Mouse (Mus musculus) kidney, embryonic 16.5 days (tissue): ENCODE measurements around the gene Tpx2. TPM values are rescaled to one million over a fixed set of nuclear protein-coding genes. Genes with fewer than 3 reads are reported as not detected.
A peak's percentile ranks its signal among the peaks of the same experiment; 100 is the strongest.

Source experiments
- ATAC-seq: fragments of 200-750 bp; cut with Nextera tagmentation; 2 replicates; pipeline ENCODE4 v1.8.0; 2017; ENCODE audit warnings: moderate TSS enrichment; ENCODE audit not compliant: low FRiP score, low TSS enrichment
- H3K27ac ChIP-seq: fragments of 300-500 bp; sonication (generic); 2 replicates; pipeline ENCODE4 v1.5.1; 2014; ENCODE audit warnings: low read length
- H3K27me3 ChIP-seq: fragments of 300-500 bp; sonication (generic); 2 replicates; pipeline ENCODE4 v1.6.1; 2014; ENCODE audit warnings: low read length, control low read depth, mixed read lengths; ENCODE audit not compliant: insufficient read depth
- H3K36me3 ChIP-seq: fragments of 300-500 bp; sonication (generic); 2 replicates; pipeline ENCODE4 v1.6.1; 2014; ENCODE audit warnings: low read length, control low read depth, mixed read lengths; ENCODE audit not compliant: insufficient read depth
- H3K4me1 ChIP-seq: fragments of 300-500 bp; sonication (generic); 2 replicates; pipeline ENCODE4 v1.6.1; 2014; ENCODE audit warnings: low read length, control low read depth, mixed read lengths; ENCODE audit not compliant: insufficient read depth
- H3K4me2 ChIP-seq: fragments of 300-500 bp; sonication (generic); replicated peaks from 2 replicates; pipeline ENCODE4 v1.6.1; 2014; ENCODE audit warnings: low read depth, low read length
- H3K4me3 ChIP-seq: fragments of 300-500 bp; sonication (generic); 2 replicates; pipeline ENCODE4 v1.5.1; 2014; ENCODE audit warnings: mild to moderate bottlenecking, low read length
- H3K9ac ChIP-seq: fragments of 300-500 bp; sonication (generic); replicated peaks from 2 replicates; pipeline ENCODE4 v1.6.1; 2014; ENCODE audit warnings: low read length
- H3K9me3 ChIP-seq: fragments of 300-500 bp; sonication (generic); 2 replicates; pipeline ENCODE4 v1.6.1; 2016; ENCODE audit warnings: low read length, control low read depth
- WGBS: fragments of 180-500 bp; shearing (Covaris S2); extraction: QIAGEN DNeasy Blood & Tissue Kit; methylation state at CpG from one replicate; pipeline ENCODE4 v1.1.7; 2014; 5-methylcytosine and 5-hydroxymethylcytosine counted together
- polyA plus RNA-seq: library from polyadenylated mRNA; unstranded; fragments of >200 nt; fragmentation: Nextera tagmentation; extraction: Ambion mirVana; gene quantifications from 2 replicates; pipeline ENCODE4 v1.2.1, GENCODE M21; 2015

The Tpx2 gene
- polyA plus RNA-seq, 1 experiment from 2014 or later = 83.9 TPM

DNA sequence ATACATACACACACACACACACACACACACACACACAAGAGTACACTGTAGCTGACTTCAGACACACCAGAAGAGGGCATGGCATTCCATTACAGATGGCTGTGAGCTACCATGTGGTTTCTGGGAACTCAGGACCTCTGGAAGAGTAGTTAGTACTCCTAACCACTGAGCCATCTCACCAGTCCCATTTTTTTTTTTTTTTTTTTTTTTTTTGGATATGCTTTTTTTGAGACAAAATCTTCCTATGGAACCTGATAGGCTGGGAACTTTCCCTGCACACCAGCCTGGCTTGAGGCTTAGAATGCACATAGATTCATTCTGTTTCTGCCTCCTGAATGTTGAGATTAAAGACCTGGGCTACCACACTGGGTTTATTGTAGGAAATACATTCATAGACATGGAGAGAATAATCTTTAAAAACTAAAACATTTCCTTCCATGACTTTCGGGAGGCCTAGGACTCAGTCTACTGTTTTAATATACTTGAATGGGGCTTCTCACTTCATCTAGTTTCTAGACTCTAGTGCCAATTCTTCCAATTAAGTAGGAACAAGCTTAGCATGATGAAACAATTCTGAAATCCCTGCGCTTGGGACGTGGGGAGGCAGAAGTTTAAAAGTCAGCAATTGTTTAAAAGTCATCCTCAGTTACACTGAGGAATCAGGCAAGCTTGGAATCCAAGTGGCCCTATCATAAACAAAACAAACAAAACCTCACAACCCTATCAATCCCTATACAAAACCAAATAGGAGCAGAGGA, 528 bp upstream of the Tpx2 start:
- no peak for ATAC-seq
- H3K4me1 ChIP-seq = peaks cover 18% of the 10 kb centered on the region
- peaks cover under 1% of the 10 kb centered on the region; the same call in 1 of the 2 replicates for H3K36me3 ChIP-seq
- peak overlapping the region; percentile 97 for H3K4me3 ChIP-seq
- H3K27ac ChIP-seq = no peak overlapping the region
- H3K9me3 ChIP-seq = no peaks in the 10 kb centered on the region
- no peaks in the 10 kb centered on the region for H3K27me3 ChIP-seq
- WGBS = 13% methylated on average over 3 of the region's 3 CpGs
- peak overlapping the region; percentile 52 for H3K4me2 ChIP-seq
- peak overlapping the region; percentile 42; the same call in 1 of the 2 replicates for H3K9ac ChIP-seq

DNA sequence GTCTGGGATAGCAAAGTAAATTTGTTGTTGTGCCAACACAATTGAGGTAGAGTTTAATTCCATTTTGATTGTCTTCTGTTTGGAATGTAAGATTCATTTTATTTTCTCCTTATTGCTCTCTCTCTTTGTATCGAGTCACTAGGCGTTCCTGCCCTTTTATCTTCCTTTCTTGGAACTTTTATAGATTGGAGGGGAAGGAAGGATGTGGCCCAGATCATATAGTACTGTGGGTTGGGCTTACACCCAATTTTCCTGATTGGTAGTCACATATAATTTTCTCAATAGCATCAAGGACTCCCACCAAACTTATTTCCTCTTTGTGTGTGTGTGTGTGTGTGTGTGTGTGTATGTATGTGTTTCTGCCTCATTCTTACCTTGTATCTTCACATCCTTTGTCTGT, 702 bp downstream of the Tpx2 start:
- H3K27ac ChIP-seq = peak overlapping the region; percentile 88
- H3K4me2 ChIP-seq = peak overlapping the region; percentile 58
- peaks cover 18% of the 10 kb centered on the region for H3K4me1 ChIP-seq
- no peaks in the 10 kb centered on the region for H3K9me3 ChIP-seq
- WGBS = 0% methylated on average over 2 of the region's 2 CpGs
- H3K9ac ChIP-seq = peak overlapping the region; percentile 90
- H3K36me3 ChIP-seq = peaks cover 7% of the 10 kb centered on the region; the same call in 1 of the 2 replicates
- no peak for ATAC-seq
- H3K4me3 ChIP-seq = peak overlapping the region; percentile 97
- no peaks in the 10 kb centered on the region for H3K27me3 ChIP-seq

DNA sequence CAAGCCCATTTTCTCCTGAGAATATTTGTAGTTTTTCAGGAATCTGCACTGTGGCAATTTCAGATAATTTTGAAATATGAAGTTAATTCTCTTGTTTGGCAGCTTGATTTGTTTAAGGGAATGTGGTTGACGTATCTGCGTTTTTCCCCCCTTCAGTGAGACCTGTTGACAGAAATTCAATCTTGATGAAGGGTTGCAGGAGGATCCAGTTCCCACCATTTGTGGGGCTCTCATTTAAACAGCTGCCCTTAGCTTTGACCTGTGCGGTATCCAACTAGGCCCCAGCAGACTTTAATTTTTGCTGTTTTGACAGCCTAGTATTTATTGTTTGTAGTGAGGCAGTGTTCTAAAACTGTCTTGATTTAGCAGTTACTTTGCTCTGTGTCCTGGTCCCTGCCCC, 11.7 kb downstream of the Tpx2 start:
- Histone ChIP-seq H3K4me2 (no peak overlapping the region), H3K9ac (no peak overlapping the region), H3K36me3 (peaks cover 30% of the 10 kb centered on the region), H3K27ac (no peak overlapping the region), H3K9me3 (no peaks in the 10 kb centered on the region), H3K4me3 (no peak overlapping the region), H3K4me1 (no peaks in the 10 kb centered on the region), H3K27me3 (no peaks in the 10 kb centered on the region)
- 59% methylated on average over 3 of the region's 3 CpGs for WGBS
- ATAC-seq = no peak

DNA sequence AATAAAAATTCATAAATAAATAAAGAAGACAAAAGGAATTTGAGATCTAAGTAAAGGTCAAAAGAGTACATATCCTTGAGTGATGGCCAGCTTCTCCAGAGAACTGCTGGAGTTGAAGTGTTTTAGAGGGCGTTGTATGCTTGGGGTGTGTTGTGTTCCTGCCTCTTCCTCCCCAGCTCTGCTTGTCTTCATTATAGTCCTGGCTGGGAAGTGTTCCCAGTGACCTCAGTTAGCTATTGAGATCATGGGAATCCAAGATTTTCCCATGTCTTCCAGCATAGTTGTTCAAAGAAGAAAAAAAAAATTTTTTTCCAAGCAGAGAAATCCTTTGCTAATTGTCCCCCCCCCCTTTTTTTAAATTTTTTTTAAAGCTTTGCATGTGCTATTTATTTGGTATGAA, 14.1 kb downstream of the Tpx2 start:
- WGBS = 70% methylated on average over 1 of the region's 1 CpGs
- peaks cover 19% of the 10 kb centered on the region; the same call in 1 of the 2 replicates for H3K36me3 ChIP-seq
- no peak overlapping the region for H3K9ac ChIP-seq
- H3K4me3 ChIP-seq = no peak overlapping the region
- no peaks in the 10 kb centered on the region for H3K4me1 ChIP-seq
- no peak overlapping the region for H3K27ac ChIP-seq
- H3K27me3 ChIP-seq = no peaks in the 10 kb centered on the region
- no peak overlapping the region for H3K4me2 ChIP-seq
- no peak for ATAC-seq
- H3K9me3 ChIP-seq = no peaks in the 10 kb centered on the region

DNA sequence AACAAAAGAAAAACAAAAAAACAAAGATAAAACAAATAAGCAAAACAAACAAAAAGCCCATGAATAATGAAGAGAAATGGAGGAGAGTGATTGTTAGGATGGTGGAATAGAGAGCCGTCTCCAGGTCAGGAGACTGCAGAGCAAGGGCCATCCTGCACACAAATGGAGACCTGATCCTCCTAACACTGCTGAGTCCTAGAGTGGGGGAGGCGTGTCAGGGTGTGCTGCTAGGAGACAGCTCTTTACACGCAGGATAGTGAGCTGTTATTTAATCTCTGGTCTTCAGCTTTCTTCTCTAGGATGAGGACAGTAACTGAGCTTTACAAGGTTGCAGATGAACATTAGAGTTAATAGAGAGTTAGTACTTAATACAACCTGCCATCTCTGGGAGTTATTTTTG, 14.9 kb downstream of the Tpx2 start:
- H3K4me1 ChIP-seq = no peaks in the 10 kb centered on the region

DNA sequence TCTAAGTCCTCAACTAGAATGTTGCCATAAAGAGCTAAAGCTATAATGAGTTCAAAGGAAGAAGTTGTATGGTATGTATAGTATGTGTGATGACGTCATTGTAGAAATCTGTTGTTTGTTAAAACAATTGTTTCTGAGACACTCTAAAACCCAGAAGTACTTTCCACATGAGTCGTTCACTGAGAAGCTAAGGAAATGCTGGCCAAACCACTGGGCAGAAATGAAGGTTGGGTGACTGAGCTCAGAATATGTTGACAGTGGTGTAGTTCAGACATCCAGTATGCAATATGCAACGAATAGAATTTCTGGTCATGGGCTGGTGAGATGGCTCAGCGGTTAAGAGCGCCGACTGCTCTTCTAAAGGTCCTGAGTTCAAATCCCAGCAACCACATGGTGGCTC, 15.6 kb downstream of the Tpx2 start:
- no peak overlapping the region for H3K9ac ChIP-seq
- no peaks in the 10 kb centered on the region for H3K27me3 ChIP-seq
- no peak overlapping the region for H3K4me3 ChIP-seq
- no peak overlapping the region for H3K4me2 ChIP-seq
- WGBS = 93% methylated on average over 6 of the region's 6 CpGs
- ATAC-seq = no peak
- H3K4me1 ChIP-seq = no peaks in the 10 kb centered on the region
- peaks cover 22% of the 10 kb centered on the region for H3K36me3 ChIP-seq
- no peaks in the 10 kb centered on the region for H3K9me3 ChIP-seq
- no peak overlapping the region for H3K27ac ChIP-seq

More for the DNA sequence above, 14.9 kb downstream of the Tpx2 start:
- 0 out of 2 replicates have a peak, but pooled peaks have one; percentile 74 for ATAC-seq
- H3K27me3 ChIP-seq = no peaks in the 10 kb centered on the region
- no peak overlapping the region for H3K4me2 ChIP-seq
- no peak overlapping the region for H3K4me3 ChIP-seq
- H3K36me3 ChIP-seq = peaks cover 21% of the 10 kb centered on the region; the same call in 1 of the 2 replicates
- H3K9me3 ChIP-seq = no peaks in the 10 kb centered on the region
- no peak overlapping the region for H3K27ac ChIP-seq
- 45% methylated on average over 3 of the region's 3 CpGs for WGBS
- no peak overlapping the region for H3K9ac ChIP-seq

DNA sequence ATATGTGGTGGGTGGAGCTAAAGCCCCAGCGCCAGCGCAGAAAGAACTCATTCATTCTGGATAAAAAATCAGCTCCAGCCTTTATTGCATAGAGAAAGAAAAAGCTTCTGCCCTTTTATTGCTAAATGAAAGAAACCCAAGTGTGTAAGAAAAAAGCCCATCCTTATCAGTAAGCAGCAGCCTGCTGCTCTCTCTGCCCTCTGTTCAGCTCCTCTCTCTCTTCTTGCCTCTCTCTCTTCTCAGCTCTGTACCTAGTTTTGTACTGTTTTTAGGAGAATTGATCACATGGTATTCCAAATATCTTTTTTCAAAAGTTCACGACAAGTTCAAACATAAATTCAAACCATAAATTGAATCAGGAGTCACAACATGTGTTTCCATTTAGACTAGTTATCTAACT, 30.5 kb downstream of the Tpx2 start:
- no peak overlapping the region for H3K27ac ChIP-seq
- no peaks in the 10 kb centered on the region for H3K9me3 ChIP-seq
- ATAC-seq = no peak
- no peak overlapping the region for H3K4me3 ChIP-seq
- no peak overlapping the region for H3K9ac ChIP-seq
- peaks cover 58% of the 10 kb centered on the region for H3K36me3 ChIP-seq
- no peaks in the 10 kb centered on the region for H3K27me3 ChIP-seq
- no peaks in the 10 kb centered on the region for H3K4me1 ChIP-seq
- H3K4me2 ChIP-seq = no peak overlapping the region
- 82% methylated on average over 3 of the region's 3 CpGs for WGBS

DNA sequence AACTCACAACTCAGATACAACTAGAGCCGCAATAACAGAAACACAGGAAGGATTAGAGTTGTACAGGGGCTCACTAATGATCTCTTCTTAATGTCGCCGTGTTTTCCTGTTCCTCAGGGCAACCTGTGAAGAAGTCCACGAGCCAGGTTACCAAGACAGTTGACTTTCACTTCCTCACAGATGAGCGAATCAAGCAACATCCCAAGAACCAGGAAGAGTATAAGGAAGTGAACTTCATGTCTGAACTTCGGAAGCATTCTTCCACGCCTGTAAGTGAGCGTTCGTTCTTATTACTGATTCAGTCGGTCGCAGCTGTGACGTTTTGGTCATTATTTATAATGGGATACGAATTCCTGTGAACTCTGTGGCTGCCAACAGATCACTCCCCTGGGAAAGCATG, 33.1 kb downstream of the Tpx2 start:
- H3K36me3 ChIP-seq = peaks cover 70% of the 10 kb centered on the region
- no peak overlapping the region for H3K27ac ChIP-seq
- no peaks in the 10 kb centered on the region for H3K27me3 ChIP-seq
- WGBS = 86% methylated on average over 13 of the region's 13 CpGs
- no peak for ATAC-seq
- H3K9ac ChIP-seq = no peak overlapping the region
- no peak overlapping the region for H3K4me2 ChIP-seq
- no peak overlapping the region for H3K4me3 ChIP-seq
- H3K4me1 ChIP-seq = no peaks in the 10 kb centered on the region
- no peaks in the 10 kb centered on the region for H3K9me3 ChIP-seq

DNA sequence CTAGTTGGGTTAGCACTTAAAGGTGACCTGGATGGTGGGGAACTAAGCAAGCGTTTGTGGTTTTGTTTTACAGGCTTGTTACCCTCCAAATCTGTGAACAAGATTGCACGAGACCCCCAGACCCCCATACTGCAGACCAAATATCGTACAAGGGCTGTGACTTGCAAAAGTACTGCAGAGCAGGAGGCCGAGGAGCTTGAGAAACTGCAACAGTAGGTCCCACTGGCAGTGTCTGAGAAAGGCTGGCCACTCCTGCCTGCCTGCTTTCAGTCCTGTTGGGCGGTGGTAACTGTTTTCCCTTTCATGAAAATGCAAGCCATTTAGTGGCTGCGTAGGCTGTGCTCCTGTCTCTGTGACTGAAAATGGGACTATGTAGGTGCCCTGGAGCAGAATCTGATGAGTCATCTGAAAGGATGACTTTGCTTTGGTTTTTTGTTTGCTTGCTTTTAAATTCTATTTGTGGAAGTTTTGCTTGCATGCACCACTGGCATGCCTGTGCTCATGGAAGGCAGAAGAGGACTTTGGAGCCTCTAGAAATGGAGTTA, 36.4 kb downstream of the Tpx2 start:
- H3K4me2 ChIP-seq = no peak overlapping the region
- WGBS = 94% methylated on average over 6 of the region's 6 CpGs
- no peaks in the 10 kb centered on the region for H3K9me3 ChIP-seq
- H3K27me3 ChIP-seq = no peaks in the 10 kb centered on the region
- H3K9ac ChIP-seq = no peak overlapping the region
- H3K27ac ChIP-seq = no peak overlapping the region
- no peak overlapping the region for H3K4me3 ChIP-seq
- no peak for ATAC-seq
- peaks cover 76% of the 10 kb centered on the region for H3K36me3 ChIP-seq
- H3K4me1 ChIP-seq = no peaks in the 10 kb centered on the region

DNA sequence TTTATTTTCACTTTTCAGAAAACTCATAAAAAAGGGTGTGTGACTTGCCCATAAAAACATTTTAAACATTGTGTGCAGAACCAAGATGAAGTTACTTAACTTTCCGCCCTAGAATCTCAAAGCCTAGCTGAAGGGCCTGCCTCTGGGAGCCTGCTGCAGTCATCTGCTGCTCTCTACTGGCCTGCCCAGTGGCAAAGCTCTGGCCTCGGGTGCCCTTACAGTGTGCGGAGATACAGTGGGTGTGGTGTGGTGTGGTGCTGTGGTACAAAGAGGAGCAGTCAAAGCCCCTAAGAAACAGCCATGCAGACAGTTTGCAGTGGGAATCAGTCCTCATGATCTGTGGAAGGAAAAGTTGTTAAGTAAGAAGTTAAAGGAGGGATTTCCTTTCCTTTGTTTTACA, 39.5 kb downstream of the Tpx2 start:
- 85% methylated on average over 3 of the region's 3 CpGs for WGBS
- Histone ChIP-seq H3K36me3 (peaks cover 62% of the 10 kb centered on the region), H3K4me3 (no peak overlapping the region), H3K4me1 (no peaks in the 10 kb centered on the region), H3K9me3 (no peaks in the 10 kb centered on the region), H3K27me3 (no peaks in the 10 kb centered on the region), H3K4me2 (no peak overlapping the region), H3K9ac (no peak overlapping the region), H3K27ac (no peak overlapping the region)
- no peak for ATAC-seq
